Mouse (Mus musculus) left cerebral cortex, postnatal 36 days (tissue): Measurements from ENCODE around the gene Ipmk. TPM values are rescaled to one million over a fixed set of nuclear protein-coding genes. Genes with fewer than 3 reads are reported as not detected.
A peak's percentile ranks its signal among the peaks of the same experiment; 100 is the strongest.

Experiments
- DNase-seq, 2 experiments: peaks; one replicate each; pipeline ENCODE4 v3.0.0; 2021 to 2022; ENCODE audit warnings: low spot score in 2 of 2, mixed read lengths in 1 of 2
- intact Hi-C: fragments of 180-260 bp; cut with DNase I; formaldehyde crosslinking; loops from one replicate; pipeline ENCODE4 v1.15.1; 2025
- total RNA-seq, 2 experiments: library from RNA; stranded (reverse); gene quantifications; 2 replicates each; pipeline ENCODE4 v1.2.3; 2021

Ipmk gene
- total RNA-seq, 2 experiments from 2014 or later: 29.7 to 30.3 TPM

- intact Hi-C loops: no loop called here
- no peak for DNase-seq
Measured at GRCm38 (mm10) chr10:71476471-71477080, 129.0 kb downstream of the Ipmk start.

- DNase-seq: no peak
- intact Hi-C loops: no loop called here
Measured at GRCm38 (mm10) chr10:71477147-71477546, 129.6 kb downstream of the Ipmk start.

GRCm38 (mm10) chr10:71479700-71480325 is 132.2 kb downstream of the Ipmk start:
- peak; percentile 66 to 74 for DNase-seq
- intact Hi-C loops: loop anchor here (5.0 to 10.0 kb wide), 2 partner anchors 915 to 1617 kb away; partner anchors contain the start of gene Pcdh15

Other genes starting within 250 kb of the Ipmk start
- 1 to 10 TPM; 4.2 to 5.6 TPM for gene Bicc1, start 188.1 kb upstream of the Ipmk start, total RNA-seq
- gene Tfam, start 109.5 kb upstream of the Ipmk start, total RNA-seq: 10 to 100 TPM; 31.4 to 32.9 TPM
- 10 to 100 TPM; 49.9 to 51.8 TPM for gene Ube2d1, start 62.5 kb upstream of the Ipmk start, total RNA-seq
- 100 to 1,000 TPM; 120 to 139 TPM for gene Cisd1, start 2.8 kb upstream of the Ipmk start, total RNA-seq